Mouse (Mus musculus): ENCODE measurements around the gene Btbd18. TPM values are rescaled to one million over a fixed set of nuclear protein-coding genes. Genes with fewer than 3 reads are reported as not detected.
A peak's percentile ranks its signal among the peaks of the same experiment; 100 is the strongest.
"Not testable (repeated sequence)": the region's sequence is repeated elsewhere in the genome, so short reads cannot be mapped to it uniquely, and the experiment has no call there.

Btbd18 gene
- polyA plus RNA-seq, 1 experiment from 2014 or later = 0.07 TPM

DNA sequence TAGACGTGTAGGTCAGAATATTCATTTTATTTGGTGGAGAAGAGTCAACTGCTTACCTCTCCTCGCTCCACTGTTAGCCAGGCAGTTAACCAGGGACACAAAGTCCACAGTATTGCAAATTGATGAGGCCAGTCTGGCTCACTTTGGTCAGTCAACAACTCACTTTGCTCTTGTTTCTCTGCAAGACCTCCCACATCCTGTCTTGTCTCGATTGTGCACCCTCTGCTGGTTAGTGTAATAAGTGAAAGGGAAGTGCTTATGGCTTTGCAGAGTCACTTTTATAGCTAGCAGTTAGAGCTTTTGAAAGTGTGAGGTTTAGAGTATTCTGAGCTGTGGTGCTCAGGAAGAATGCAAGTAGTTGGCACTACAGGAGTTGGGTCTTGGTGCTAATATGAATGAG is 1.4 kb downstream of the Btbd18 start:
- Histone ChIP-seq H3K4me3 (ENCODE audit: low read length) (no peak overlapping the region), H3K27ac (ENCODE audit: low read length) (no peak overlapping the region), H3K4me1 (ENCODE audit: control insufficient read depth, insufficient read depth, low read length) (no peaks in the 10 kb centered on the region), H3K27me3 (replicated peaks; ENCODE audit: control insufficient read depth, insufficient read depth, low read length) (no peaks in the 10 kb centered on the region), H3K9me3 (ENCODE audit: control insufficient read depth, low read length) (no peaks in the 10 kb centered on the region), H3K4me2 (ENCODE audit: low read depth, low read length) (no peak overlapping the region), H3K9ac (ENCODE audit: low read depth, low read length) (no peak overlapping the region), H3K36me3 (ENCODE audit: control insufficient read depth, insufficient read depth, low read length) (no peaks in the 10 kb centered on the region)
- peak; percentile 68 for ATAC-seq
- 52% methylated on average over 3 of the region's 3 CpGs for WGBS

- no peak overlapping the region for H3K9ac ChIP-seq (ENCODE audit: low read depth, low read length)
- no peaks in the 10 kb centered on the region for H3K36me3 ChIP-seq (ENCODE audit: control insufficient read depth, insufficient read depth, low read length)
- H3K4me2 ChIP-seq (ENCODE audit: low read depth, low read length) = no peak overlapping the region
- ATAC-seq = no peak
- no peak overlapping the region for H3K27ac ChIP-seq (ENCODE audit: low read length)
- no peaks in the 10 kb centered on the region for H3K4me1 ChIP-seq (ENCODE audit: control insufficient read depth, insufficient read depth, low read length)
- H3K9me3 ChIP-seq (ENCODE audit: control insufficient read depth, low read length) = no peaks in the 10 kb centered on the region
- H3K4me3 ChIP-seq (ENCODE audit: low read length) = no peak overlapping the region
- H3K27me3 ChIP-seq (replicated peaks; ENCODE audit: control insufficient read depth, insufficient read depth, low read length) = no peaks in the 10 kb centered on the region
- 33% methylated on average over 2 of the region's 2 CpGs for WGBS
Measured at GRCm38 (mm10) chr2:84662866-84663265, 4.0 kb downstream of the Btbd18 start.

DNA sequence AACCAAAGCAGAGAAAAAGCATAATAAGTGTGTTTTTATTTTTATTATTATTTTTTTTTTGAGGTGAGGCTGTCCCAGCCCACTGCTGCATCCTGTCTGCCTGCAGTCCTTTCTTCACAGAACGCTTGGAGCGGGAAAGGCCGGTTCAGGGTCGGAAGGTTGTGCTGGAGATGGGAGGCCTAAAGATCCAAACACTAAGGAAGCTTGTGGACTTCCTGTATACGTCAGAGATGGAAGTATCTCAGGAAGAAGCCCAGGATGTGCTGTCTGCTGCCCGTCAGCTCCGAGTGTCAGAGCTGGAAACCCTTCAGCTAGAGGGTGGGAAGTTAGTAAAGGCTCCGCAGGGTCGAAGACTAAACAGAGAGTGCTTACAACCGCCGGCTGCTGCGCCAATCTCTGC is 7.2 kb downstream of the Btbd18 start:
- no peak overlapping the region for H3K4me2 ChIP-seq (ENCODE audit: low read depth, low read length)
- no peak overlapping the region for H3K4me3 ChIP-seq (ENCODE audit: low read length)
- no peak overlapping the region for H3K9ac ChIP-seq (ENCODE audit: low read depth, low read length)
- no peaks in the 10 kb centered on the region for H3K36me3 ChIP-seq (ENCODE audit: control insufficient read depth, insufficient read depth, low read length)
- ATAC-seq = no peak
- H3K4me1 ChIP-seq (ENCODE audit: control insufficient read depth, insufficient read depth, low read length) = peaks cover 8% of the 10 kb centered on the region
- H3K9me3 ChIP-seq (ENCODE audit: control insufficient read depth, low read length) = no peaks in the 10 kb centered on the region
- WGBS = 50% methylated on average over 12 of the region's 12 CpGs
- no peaks in the 10 kb centered on the region for H3K27me3 ChIP-seq (replicated peaks; ENCODE audit: control insufficient read depth, insufficient read depth, low read length)
- H3K27ac ChIP-seq (ENCODE audit: low read length) = no peak overlapping the region

- Histone ChIP-seq H3K36me3 (ENCODE audit: control insufficient read depth, insufficient read depth, low read length) (no peaks in the 10 kb centered on the region), H3K4me1 (ENCODE audit: control insufficient read depth, insufficient read depth, low read length) (peaks cover 8% of the 10 kb centered on the region), H3K9ac (ENCODE audit: low read depth, low read length) (peak overlapping the region; percentile 98), H3K4me3 (ENCODE audit: low read length) (peak overlapping the region; percentile 97), H3K27me3 (replicated peaks; ENCODE audit: control insufficient read depth, insufficient read depth, low read length) (no peaks in the 10 kb centered on the region), H3K4me2 (ENCODE audit: low read depth, low read length) (peak overlapping the region; percentile 71), H3K9me3 (ENCODE audit: control insufficient read depth, low read length) (no peaks in the 10 kb centered on the region), H3K27ac (ENCODE audit: low read length) (peak overlapping the region; percentile 92)
- peak; percentile 83 for ATAC-seq
- 2% methylated on average over 39 of the region's 39 CpGs for WGBS
Measured at GRCm38 (mm10) chr2:84669828-84670568, 11.1 kb downstream of the Btbd18 start.

DNA sequence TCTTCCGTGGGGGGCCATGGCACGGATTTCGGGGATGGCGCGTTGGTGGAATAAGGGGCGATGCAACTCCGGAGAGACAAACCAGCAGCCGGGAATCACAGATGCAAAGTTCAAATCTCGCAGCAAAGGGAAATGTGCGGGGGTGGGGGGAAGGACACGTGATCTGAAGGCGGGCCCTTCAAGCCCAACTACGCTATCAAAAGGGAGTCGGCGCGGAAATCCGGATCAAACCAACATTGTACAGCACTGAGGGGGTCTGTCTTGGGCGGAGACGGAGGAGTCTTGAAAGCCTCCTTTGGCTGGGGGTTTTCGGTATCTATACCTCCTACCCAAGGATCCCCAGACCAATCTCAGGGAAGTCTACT is 11.7 kb downstream of the Btbd18 start, which contains the start of gene Selenoh:
Gene Selenoh, minus strand, starts transcription at position 202 of the 365 bp plus-strand sequence.
- peaks cover 8% of the 10 kb centered on the region for H3K4me1 ChIP-seq (ENCODE audit: control insufficient read depth, insufficient read depth, low read length)
- no peaks in the 10 kb centered on the region for H3K9me3 ChIP-seq (ENCODE audit: control insufficient read depth, low read length)
- peak within 1 kb of the TSS; percentile 92 for H3K27ac ChIP-seq (ENCODE audit: low read length)
- peak within 1 kb of the TSS; percentile 97 for H3K4me3 ChIP-seq (ENCODE audit: low read length)
- peak within 1 kb of the TSS; percentile 98 for H3K9ac ChIP-seq (ENCODE audit: low read depth, low read length)
- under 1% methylated on average over 20 of the region's 20 CpGs for WGBS
- H3K36me3 ChIP-seq (ENCODE audit: control insufficient read depth, insufficient read depth, low read length) = no peaks in the 10 kb centered on the region
- peak within 1 kb of the TSS; percentile 71 for H3K4me2 ChIP-seq (ENCODE audit: low read depth, low read length)
- no peaks in the 10 kb centered on the region for H3K27me3 ChIP-seq (replicated peaks; ENCODE audit: control insufficient read depth, insufficient read depth, low read length)
- ATAC-seq = peak; percentile 95

GRCm38 (mm10) chr2:84671535-84671934 is 12.7 kb downstream of the Btbd18 start:
- not testable (repeated sequence) for H3K9ac ChIP-seq (ENCODE audit: low read depth, low read length); H3K4me3 ChIP-seq (ENCODE audit: low read length); H3K9me3 ChIP-seq (ENCODE audit: control insufficient read depth, low read length); H3K27me3 ChIP-seq (replicated peaks; ENCODE audit: control insufficient read depth, insufficient read depth, low read length); H3K4me1 ChIP-seq (ENCODE audit: control insufficient read depth, insufficient read depth, low read length); ATAC-seq; H3K27ac ChIP-seq (ENCODE audit: low read length); H3K36me3 ChIP-seq (ENCODE audit: control insufficient read depth, insufficient read depth, low read length); H3K4me2 ChIP-seq (ENCODE audit: low read depth, low read length)
- 61% methylated on average over 4 of the region's 5 CpGs for WGBS

DNA sequence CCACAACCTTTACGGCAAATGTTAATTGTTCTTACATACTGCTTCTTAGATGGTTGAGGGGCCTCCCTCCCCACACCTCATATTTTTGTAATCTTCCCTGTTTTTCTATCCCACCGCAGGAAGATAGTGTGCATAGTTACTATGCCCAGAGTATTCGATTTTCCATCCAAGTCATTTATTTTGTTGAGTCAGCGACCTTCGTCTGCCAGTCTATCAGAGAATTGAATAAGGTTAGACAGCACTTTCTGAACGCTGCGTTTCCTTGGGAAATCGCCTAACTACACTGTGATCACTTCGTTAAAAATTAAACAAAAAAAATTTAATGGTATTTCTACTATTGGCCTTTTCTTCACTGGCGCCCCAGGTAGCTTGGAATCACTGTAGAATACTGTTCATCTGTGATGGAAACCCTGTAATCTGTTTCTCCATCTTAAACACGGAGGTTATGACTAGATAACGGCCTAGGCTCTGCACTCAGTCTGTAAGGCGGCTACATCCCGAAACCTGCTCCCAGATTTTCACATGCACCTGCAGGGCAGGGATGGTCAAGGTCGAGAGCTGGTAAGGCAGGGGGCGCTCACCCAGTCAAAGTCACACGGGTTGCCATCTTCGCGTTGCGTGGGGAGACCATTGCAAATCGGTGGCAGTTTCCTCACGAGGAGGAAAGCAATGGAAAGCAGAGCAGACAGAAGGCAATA is 18.5 kb downstream of the Btbd18 start:
- peak; percentile 66 for ATAC-seq
- Histone ChIP-seq H3K4me1 (ENCODE audit: control insufficient read depth, insufficient read depth, low read length) (peaks cover 12% of the 10 kb centered on the region), H3K4me2 (ENCODE audit: low read depth, low read length) (peak overlapping the region; percentile 68), H3K36me3 (ENCODE audit: control insufficient read depth, insufficient read depth, low read length) (no peaks in the 10 kb centered on the region), H3K9me3 (ENCODE audit: control insufficient read depth, low read length) (no peaks in the 10 kb centered on the region), H3K4me3 (ENCODE audit: low read length) (peak overlapping the region; percentile 92), H3K27me3 (replicated peaks; ENCODE audit: control insufficient read depth, insufficient read depth, low read length) (no peaks in the 10 kb centered on the region), H3K27ac (ENCODE audit: low read length) (peak overlapping the region; percentile 64; the same call in 1 of the 2 replicates), H3K9ac (ENCODE audit: low read depth, low read length) (peak overlapping the region; percentile 76)
- whole genome bisulfite sequencing = 7% methylated on average over 22 of the region's 22 CpGs

- Histone ChIP-seq H3K27me3 (replicated peaks; ENCODE audit: control insufficient read depth, insufficient read depth, low read length) (no peaks in the 10 kb centered on the region), H3K4me1 (ENCODE audit: control insufficient read depth, insufficient read depth, low read length) (peaks cover 15% of the 10 kb centered on the region), H3K9ac (ENCODE audit: low read depth, low read length) (peak within 1 kb of the TSS; percentile 94), H3K9me3 (ENCODE audit: control insufficient read depth, low read length) (no peaks in the 10 kb centered on the region), H3K4me3 (ENCODE audit: low read length) (peak within 1 kb of the TSS; percentile 92), H3K27ac (ENCODE audit: low read length) (peak within 1 kb of the TSS; percentile 92), H3K36me3 (ENCODE audit: control insufficient read depth, insufficient read depth, low read length) (no peaks in the 10 kb centered on the region), H3K4me2 (ENCODE audit: low read depth, low read length) (peak within 1 kb of the TSS; percentile 77)
- WGBS = under 1% methylated on average over 44 of the region's 44 CpGs
- peak; percentile 99 for ATAC-seq
Measured at GRCm38 (mm10) chr2:84677968-84678880, 19.3 kb downstream of the Btbd18 start, which contains the start of the genes Gm28635 and Med19. Gene Gm28635, minus strand, starts transcription at chr2:84678041. Gene Med19, plus strand, starts transcription at chr2:84678402.

DNA sequence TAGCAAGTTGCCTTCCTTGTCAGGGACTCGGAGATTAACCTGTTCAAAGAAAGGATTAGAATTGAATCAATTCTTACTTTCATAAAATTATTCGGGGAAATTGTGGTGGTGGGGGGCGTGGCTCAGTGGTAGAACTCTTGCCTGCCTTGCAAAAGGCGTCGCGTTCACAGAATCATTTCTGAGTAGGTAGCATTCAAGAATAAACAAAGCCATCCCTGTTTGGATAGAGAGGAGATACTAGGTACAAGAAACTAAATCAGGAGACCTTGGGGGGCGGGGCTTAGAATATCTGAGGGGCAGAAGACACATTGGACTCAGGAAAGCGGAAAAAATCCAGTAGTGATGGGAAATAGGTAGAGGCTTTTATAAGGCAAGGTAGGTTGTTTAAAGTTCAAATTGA is 20.1 kb downstream of the Btbd18 start, which contains the start of gene Tmx2:
Gene Tmx2, minus strand, starts transcription at position 125 of the 400 bp plus-strand sequence.
- peaks cover 15% of the 10 kb centered on the region for H3K4me1 ChIP-seq (ENCODE audit: control insufficient read depth, insufficient read depth, low read length)
- no peaks in the 10 kb centered on the region for H3K9me3 ChIP-seq (ENCODE audit: control insufficient read depth, low read length)
- H3K27me3 ChIP-seq (replicated peaks; ENCODE audit: control insufficient read depth, insufficient read depth, low read length) = no peaks in the 10 kb centered on the region
- peak within 1 kb of the TSS; percentile 92 for H3K27ac ChIP-seq (ENCODE audit: low read length)
- no peaks in the 10 kb centered on the region for H3K36me3 ChIP-seq (ENCODE audit: control insufficient read depth, insufficient read depth, low read length)
- peak within 1 kb of the TSS; percentile 92 for H3K4me3 ChIP-seq (ENCODE audit: low read length)
- H3K9ac ChIP-seq (ENCODE audit: low read depth, low read length) = peak within 1 kb of the TSS; percentile 94
- WGBS = 11% methylated on average over 8 of the region's 8 CpGs
- H3K4me2 ChIP-seq (ENCODE audit: low read depth, low read length) = peak within 1 kb of the TSS; percentile 77
- no peak for ATAC-seq
